Mouse (Mus musculus) CH12.LX (cell line): ENCODE data around the gene Shisa8.

Experiments used
- CTCF ChIP-seq, 2 experiments: IDR thresholded peaks in 1 of 2; conservative IDR thresholded peaks in 1 of 2; 2 replicates each; pipeline ENCODE4 v1.5.1; 2011 to 2012; ENCODE audit warnings: low read depth in 2 of 2, low read length in 2 of 2, improper control_type of control experiment in 1 of 2, inconsistent platforms in 1 of 2, mild to moderate bottlenecking in 1 of 2, moderate library complexity in 1 of 2
- MAFK ChIP-seq: IDR thresholded peaks from 2 replicates; pipeline ENCODE4 v1.6.1; 2011; ENCODE audit warnings: low read length, improper control_type of control experiment; ENCODE audit not compliant: insufficient replicate concordance
- MAX ChIP-seq: IDR thresholded peaks from 2 replicates; pipeline ENCODE4 v1.6.1; 2011; ENCODE audit warnings: low read length, improper control_type of control experiment
- MYC ChIP-seq: IDR thresholded peaks from 2 replicates; pipeline ENCODE4 v1.6.1; 2011; ENCODE audit warnings: low read depth, mild to moderate bottlenecking, improper control_type of control experiment, low read length
- POLR2A ChIP-seq: IDR thresholded peaks from 2 replicates; pipeline ENCODE4 v1.6.1; 2011; ENCODE audit warnings: low read depth, mild to moderate bottlenecking, improper control_type of control experiment, low read length
- TBP ChIP-seq: conservative IDR thresholded peaks from 2 replicates; pipeline ENCODE4 v1.6.1; 2011; ENCODE audit warnings: low read depth, low read length, improper control_type of control experiment

DNA sequence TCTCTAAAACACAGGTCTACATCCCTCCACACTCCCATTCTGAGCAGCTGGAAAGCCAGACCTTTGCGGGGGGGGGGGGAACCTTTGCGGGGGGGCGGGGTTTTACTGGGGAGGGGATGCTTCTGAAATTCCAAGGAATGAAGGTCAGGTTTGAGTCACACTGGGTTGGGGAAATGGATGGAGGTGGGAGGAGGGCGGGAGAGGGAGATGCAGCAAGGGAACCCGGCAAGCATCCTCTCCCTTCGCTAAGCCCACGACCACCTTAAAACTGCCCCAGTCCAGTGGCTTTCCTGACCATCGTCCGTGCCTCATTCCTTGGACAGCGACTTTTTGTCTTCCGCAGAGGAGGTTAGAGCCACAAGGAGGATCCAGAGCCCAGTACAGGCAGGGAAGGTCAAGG, 1.3 kb downstream of the Shisa8 start:
- TF ChIP-seq CTCF (conservative IDR thresholded peaks at IDR 0.05 in 1 of 2, IDR thresholded peaks at IDR 0.05 in 1 of 2; ENCODE audit: low read depth in 2 of 2, low read length in 2 of 2) (no peak), MYC (no peak), TBP (no peak), POLR2A (no peak), MAX (no peak), MAFK (no peak)
